Mouse (Mus musculus): ENCODE measurements around the gene Cuta. TPM values are rescaled to one million over a fixed set of nuclear protein-coding genes. Genes with fewer than 3 reads are reported as not detected.
A peak's percentile ranks its signal among the peaks of the same experiment; 100 is the strongest.
"Not testable (repeated sequence)": the region's sequence is repeated elsewhere in the genome, so short reads cannot be mapped to it uniquely, and the experiment has no call there.

Cuta gene
- total RNA-seq, 1 experiment from 2014 or later: 22.8 TPM

DNA sequence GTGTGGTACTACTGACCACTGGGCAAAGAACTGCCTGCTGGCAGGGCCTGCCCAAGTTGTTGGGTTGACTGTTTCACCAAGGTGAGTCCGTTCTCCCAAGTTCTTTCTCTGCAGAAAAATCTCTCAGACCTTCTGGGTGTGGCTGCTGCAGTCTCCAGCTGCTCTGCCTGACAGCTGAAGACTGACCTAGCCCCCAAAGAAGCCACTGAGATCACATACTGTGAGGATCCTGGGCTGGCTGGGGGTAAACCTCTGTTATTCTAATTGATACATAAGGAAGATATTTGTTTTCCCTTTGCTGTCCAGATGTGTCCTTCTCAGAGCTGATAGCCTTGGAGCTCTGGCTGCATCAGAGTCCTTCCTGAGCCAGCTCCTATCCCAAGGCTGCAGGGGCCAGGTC is 24.1 kb downstream of the Cuta start:
- no peak for ATAC-seq (replicated peaks; ENCODE audit: insufficient number of reproducible peaks, low FRiP score, low TSS enrichment, poor library complexity, severe bottlenecking)

DNA sequence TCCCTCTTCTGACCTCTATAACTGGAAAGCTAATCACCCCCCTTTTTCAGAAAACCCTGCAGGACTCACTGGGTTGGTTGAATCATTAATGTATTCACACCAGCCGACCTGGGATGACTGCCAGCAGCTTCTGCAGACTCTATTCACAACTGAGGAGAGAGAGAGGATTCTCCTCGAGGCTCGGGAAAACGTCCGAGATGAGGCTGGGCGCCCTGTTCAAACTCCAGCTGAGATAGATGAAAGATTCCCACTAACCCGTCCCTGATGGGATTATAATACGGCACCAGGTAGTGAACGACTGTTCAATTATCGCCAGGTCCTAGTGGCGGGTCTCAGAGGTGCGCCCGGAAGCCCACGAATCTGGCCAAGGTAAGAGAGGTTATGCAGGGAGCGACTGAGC is 31.9 kb downstream of the Cuta start:
- not testable (repeated sequence) for ATAC-seq (replicated peaks; ENCODE audit: insufficient number of reproducible peaks, low FRiP score, low TSS enrichment, poor library complexity, severe bottlenecking)

DNA sequence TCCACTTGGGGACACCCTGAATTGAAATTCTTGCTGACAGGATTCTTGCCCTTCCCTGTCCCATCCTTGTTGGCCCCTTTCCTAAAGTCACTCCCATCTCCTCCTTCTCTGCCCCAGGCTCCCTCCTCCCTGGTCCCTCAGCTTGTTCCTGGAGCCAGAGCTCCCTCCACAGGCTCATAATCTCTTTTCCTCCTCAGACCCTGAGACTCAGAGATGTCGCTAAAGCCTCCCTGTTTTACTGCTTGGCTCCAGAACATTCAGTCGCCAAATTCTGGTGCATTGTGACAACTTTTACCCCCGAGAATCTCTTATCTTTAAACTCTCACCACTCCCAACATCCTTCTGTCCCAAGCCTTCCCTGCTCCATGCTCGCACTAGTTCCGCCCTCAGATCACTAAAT is 35.0 kb downstream of the Cuta start:
- no peak for ATAC-seq (replicated peaks; ENCODE audit: insufficient number of reproducible peaks, low FRiP score, low TSS enrichment, poor library complexity, severe bottlenecking)

DNA sequence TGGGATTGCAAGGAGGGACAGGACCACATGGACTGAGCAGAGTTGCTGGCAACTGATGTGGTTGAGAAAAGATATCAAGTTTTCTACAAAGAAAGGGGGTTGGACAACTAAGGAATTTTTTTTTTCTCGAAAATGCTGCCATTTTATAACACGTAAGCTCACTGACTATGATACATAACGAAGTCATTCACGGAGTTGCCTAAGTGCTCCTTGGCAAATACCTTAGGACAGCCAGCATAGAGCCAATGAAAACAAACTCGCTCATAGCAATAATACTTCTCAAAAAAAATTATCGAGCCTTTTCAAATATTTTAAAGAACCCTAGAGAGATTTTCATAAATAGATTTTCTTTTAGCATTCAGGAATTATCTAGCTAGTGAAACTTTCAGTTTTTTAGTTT is 38.5 kb downstream of the Cuta start:
- no peak for ATAC-seq (replicated peaks; ENCODE audit: insufficient number of reproducible peaks, low FRiP score, low TSS enrichment, poor library complexity, severe bottlenecking)

DNA sequence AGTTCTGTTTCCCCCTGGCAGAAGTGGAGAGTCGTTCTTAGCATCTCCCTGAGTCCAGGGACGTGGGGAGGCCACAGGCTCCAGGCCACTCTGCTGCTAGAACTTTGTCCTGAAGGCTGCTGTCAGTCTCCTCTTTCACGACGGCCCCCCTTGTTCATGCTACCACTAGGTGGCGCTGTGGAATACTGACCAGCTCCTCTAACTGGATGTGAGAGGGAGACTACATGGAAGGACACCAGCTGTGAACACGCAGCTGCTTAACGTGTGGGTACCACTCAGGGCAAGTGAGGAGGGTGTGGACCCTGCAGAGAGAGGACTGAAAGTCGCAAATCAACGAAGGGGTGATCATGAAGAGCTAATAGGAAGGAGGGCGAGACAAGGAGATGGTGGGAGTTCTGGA is 43.8 kb downstream of the Cuta start:
- ATAC-seq (replicated peaks; ENCODE audit: insufficient number of reproducible peaks, low FRiP score, low TSS enrichment, poor library complexity, severe bottlenecking): peak; percentile 65; the same call in 1 of the 2 replicates

DNA sequence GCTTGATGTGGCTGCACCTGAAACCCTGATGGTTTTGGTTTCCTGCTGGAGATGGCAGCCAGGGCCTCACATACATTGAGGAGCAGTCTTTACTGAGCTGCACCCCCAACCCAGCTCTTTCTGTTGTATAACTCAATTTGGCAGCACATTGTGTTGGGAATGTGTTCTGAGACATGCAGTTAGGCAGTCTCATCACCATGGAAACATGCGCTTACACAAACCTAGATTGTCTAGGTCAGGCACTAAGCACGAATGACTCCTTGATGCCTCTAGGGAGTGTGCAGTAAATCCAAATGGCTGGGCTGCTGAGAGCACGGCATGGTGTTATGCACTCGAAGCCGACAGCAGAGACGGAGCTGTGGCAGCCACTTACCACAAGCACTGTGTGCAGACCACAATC is 45.0 kb downstream of the Cuta start:
- ATAC-seq (replicated peaks; ENCODE audit: insufficient number of reproducible peaks, low FRiP score, low TSS enrichment, poor library complexity, severe bottlenecking): no peak

DNA sequence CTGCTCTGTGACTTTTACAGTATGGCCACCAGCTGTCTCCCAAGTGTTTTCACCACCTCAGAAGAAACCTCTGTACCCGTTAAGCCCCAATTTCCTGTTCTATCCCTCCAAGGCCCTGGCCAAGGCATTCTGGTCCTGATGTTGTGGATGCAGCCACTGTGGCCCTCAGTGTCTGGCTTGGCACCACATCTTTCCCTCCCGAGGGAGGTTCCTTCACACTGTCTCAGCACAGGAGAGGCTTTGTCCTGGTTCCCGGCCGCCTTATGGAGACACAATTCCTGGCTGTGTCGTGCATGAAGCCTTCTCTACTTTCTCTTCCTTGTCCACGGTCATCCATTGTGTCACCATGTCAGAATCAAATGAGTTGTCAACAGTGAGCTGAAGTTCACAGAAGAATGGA is 45.9 kb downstream of the Cuta start:
- no peak for ATAC-seq (replicated peaks; ENCODE audit: insufficient number of reproducible peaks, low FRiP score, low TSS enrichment, poor library complexity, severe bottlenecking)

DNA sequence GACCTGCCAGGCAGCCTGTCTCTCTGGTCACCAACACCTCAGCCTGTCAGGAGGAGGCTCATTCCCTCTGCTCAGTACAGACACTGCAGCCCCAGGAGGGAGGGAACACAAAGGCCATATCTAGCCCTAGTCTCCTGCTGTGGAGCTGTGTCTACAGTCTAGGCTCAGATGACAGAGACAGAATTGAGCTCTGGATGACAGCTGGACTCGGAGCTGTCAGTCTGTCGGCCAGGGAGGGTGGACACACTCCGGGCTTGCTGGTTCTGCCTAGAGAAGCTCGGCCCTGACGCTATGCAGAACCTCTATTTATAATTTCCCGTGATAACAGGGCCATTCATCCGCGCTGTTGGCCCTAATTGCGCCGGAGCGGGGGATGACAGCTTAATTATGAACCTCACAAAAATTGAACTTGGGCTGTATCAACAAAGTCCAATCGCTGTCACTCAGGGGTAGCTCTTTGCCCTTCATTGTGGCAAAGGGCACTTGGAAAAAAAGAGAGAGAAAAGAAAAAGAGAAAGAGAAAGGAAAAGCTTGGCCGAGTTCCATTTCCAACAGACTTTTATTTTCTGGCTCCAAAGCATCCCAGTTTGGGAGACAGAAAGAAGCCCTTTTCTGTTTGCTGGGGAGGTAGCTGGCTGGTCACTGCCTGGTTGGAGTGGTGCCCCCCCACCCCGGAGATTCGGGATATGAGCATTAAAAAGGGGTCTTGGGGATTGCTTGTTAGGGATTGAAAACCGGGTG is 46.6 kb downstream of the Cuta start:
- ATAC-seq (replicated peaks; ENCODE audit: insufficient number of reproducible peaks, low FRiP score, low TSS enrichment, poor library complexity, severe bottlenecking): no peak

DNA sequence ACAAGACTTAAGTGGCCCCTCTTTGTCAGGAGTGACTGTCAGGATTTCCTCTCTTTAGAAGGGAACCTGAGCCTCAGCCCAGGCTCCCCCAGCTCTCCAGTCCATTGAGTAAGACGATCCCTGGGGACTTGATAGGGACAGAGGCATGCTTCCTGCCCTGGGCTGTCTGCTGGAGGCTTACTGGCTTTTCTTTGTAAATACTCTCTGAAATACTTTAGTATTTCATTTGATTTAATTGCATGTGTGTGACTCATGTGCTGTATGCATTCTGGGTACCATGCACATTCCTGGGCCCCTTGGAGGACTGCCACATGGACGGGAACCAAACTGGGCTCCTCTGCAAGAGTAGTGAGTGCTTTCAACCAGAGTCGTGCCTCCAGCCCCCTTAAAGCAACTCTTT is 51.4 kb downstream of the Cuta start:
- ATAC-seq (replicated peaks; ENCODE audit: insufficient number of reproducible peaks, low FRiP score, low TSS enrichment, poor library complexity, severe bottlenecking): no peak

DNA sequence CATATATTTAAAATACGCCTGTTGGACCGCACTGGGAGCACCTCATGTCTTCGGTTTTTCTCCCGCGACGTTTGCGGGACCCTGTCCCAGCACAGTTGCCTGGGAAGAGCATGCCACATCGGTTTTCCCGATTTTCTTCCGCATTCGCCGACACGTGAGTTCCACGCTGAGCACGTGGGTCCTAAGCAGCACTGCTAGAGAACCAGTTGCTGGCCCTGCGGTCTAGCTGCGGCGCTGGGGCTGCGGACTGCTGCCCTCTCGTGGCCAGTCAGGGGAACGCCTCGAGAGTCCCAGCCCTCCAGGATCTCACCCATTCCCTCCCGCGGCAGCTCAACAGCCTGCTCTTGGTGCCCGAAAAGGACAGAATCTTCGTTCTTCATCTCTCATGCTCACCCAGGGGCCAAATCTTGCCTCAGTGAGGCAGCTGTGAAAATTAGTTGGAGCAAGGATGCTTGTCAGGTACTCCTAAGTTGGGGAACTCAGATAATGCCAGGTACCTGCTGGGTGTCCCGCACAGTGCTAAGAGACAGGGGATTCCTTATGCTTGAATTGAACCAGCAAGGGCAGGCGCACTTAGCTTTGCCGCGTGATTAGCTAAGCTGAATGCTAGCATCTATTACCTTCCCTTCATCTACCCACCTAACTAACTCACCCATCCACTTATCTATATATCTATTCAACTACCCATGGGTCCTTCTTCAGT is 53.2 kb downstream of the Cuta start:
- ATAC-seq (replicated peaks; ENCODE audit: insufficient number of reproducible peaks, low FRiP score, low TSS enrichment, poor library complexity, severe bottlenecking): peak; percentile 87

DNA sequence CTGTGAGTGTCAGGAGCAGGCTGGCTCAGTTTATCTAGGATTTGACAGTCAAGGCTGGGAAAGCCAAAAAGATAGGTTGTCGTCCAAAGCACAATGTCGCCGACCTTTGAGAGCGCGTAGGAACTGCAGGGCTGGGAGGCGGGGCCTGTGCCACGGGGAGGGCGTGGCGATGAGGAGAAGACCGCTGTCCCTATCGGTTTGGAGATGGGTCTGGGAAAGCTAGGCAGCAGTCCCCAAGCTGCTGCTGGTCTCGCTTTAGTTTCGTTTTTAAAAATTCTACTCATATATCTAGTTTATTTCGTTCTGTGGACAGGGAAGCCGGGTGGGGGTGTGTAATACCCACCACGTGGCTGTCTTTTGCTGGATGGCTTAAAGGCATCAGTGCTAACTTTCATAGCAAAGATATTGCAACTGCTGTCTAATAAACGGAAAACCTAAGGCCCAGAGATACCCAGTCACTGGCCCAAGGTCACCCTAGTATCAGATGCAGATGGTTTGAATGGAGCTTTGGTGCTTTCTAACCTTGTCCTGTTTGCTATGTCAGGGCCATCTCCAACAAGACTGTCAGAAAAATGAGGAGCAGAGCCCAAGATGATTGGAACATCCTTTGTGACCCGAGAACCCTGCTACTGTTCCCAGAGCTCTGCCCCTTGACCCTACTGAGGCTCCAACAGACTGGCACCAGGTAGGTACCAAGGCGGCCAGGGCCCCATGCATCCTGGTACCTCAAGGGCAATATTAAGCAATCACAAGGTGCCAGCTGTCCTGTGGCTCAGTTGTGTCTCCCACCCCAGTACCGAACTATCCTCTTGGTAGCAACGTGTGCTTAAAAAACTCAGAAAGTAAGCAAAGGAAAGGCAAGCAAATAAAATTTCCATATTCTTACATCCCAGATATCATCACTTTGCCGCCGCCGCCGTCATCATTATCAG is 54.1 kb downstream of the Cuta start:
- ATAC-seq (replicated peaks; ENCODE audit: insufficient number of reproducible peaks, low FRiP score, low TSS enrichment, poor library complexity, severe bottlenecking): peak; percentile 68

Other genes starting within 250 kb of the Cuta start
- 79.3 to 106 TPM (median 83.5 TPM) in 3 replicates for gene Crebrf, start 223.9 kb downstream of the Cuta start, total RNA-seq (2017)
- 14.3 to 19.8 TPM (median 16.1 TPM) in 3 replicates for gene Bnip1, start 158.5 kb downstream of the Cuta start, total RNA-seq (2017)
- gene Nkx2-5, start 94.6 kb downstream of the Cuta start, total RNA-seq (2017): not detected in 3 replicates
- 1.5 to 3.2 TPM (median 2.3 TPM) in 3 replicates for gene Kifc5b, start 22.5 kb downstream of the Cuta start, total RNA-seq (2017)
- 26.2 to 57.6 TPM (median 30.0 TPM) in 3 replicates for gene Phf1, start 6.5 kb downstream of the Cuta start, total RNA-seq (2017)
- 0.76 to 3.9 TPM (median 0.96 TPM) in 3 replicates for gene Syngap1, start 1.7 kb upstream of the Cuta start, total RNA-seq (2017)
- gene Zbtb9, start 33.6 kb upstream of the Cuta start, total RNA-seq (2017): 23.5 to 34.2 TPM (median 32.3 TPM) in 3 replicates
- 39.5 to 56.8 TPM (median 45.8 TPM) in 3 replicates for gene Bak1, start 89.4 kb upstream of the Cuta start, total RNA-seq (2017)
- 25.3 to 46.9 TPM (median 28.9 TPM) in 3 replicates for gene Itpr3, start 117.7 kb upstream of the Cuta start, total RNA-seq (2017)
- 79.3 to 105 TPM (median 82.5 TPM) in 3 replicates for gene Uqcc2, start 194.3 kb upstream of the Cuta start, total RNA-seq (2017)
- gene Ip6k3, start 228.2 kb upstream of the Cuta start, total RNA-seq (2017): 5.4 to 8.6 TPM (median 7.0 TPM) in 3 replicates